Mouse (Mus musculus) E14TG2a.4 (cell line): Measurements from ENCODE around the gene Nucb1.

Experiments used
- CTCF ChIP-seq: conservative IDR thresholded peaks from 2 replicates; pipeline ENCODE4 v1.5.1; 2014; ENCODE audit warnings: low read length
- POU5F1 ChIP-seq: IDR thresholded peaks from 2 replicates; pipeline ENCODE4 v1.6.1; 2014; ENCODE audit warnings: low read length, borderline replicate concordance

GRCm38 (mm10) chr7:45454971-45455370, 55.2 kb downstream of the Nucb1 start:
- TF ChIP-seq CTCF (no peak), POU5F1 (no peak)
